ENCODE assay signal across 23 mouse cellular contexts in genomic region chr1:106765771-106766170, GRCm38 (mm10). TPM values are rescaled to one million over a fixed set of nuclear protein-coding genes. Genes with fewer than 3 reads are reported as not detected.
A peak's percentile ranks its signal among the peaks of the same experiment; 100 is the strongest.
DNase-seq lines count a peak whose midpoint lies in the region; ATAC-seq and TF ChIP-seq lines count a peak whose summit lies in the region.
"Had no signal": no experiment of that assay in that cellular context is flagged by ENCODE, and none has a peak within 500 bp of the region (broad histone marks: within the 10 kb centered on the region; RNA-seq: fewer than 3 reads in every experiment).

No protein-coding gene starts in this region.

- no peak overlapping the region for H3K4me3 ChIP-seq in lung, postnatal 0 days (ENCODE audit: low read depth, low read length)
- H3K4me3 ChIP-seq in olfactory bulb, adult 2 months (ENCODE audit: insufficient read depth, low read depth, low read length): no peak overlapping the region
- no peak overlapping the region for H3K4me3 ChIP-seq in midbrain, postnatal 0 days (ENCODE audit: low read depth, low read length)
- H3K4me3 ChIP-seq: embryonic facial prominence, embryonic 15.5 days; erythroblast, embryonic 14.5 days; forebrain, embryonic 12.5 days; heart, adult 2 months; heart, embryonic 15.5 days; hindbrain, embryonic 10.5 days had no signal

- no peaks in the 10 kb centered on the region for H3K9me3 ChIP-seq in lung, postnatal 0 days (ENCODE audit: low read length)
- H3K9me3 ChIP-seq in midbrain, postnatal 0 days (ENCODE audit: low read length): no peaks in the 10 kb centered on the region
- H3K9me3 ChIP-seq: embryonic facial prominence, embryonic 15.5 days; forebrain, embryonic 12.5 days; heart, embryonic 15.5 days; hindbrain, embryonic 10.5 days had no signal

- no peak overlapping the region for H3K27ac ChIP-seq in lung, postnatal 0 days (ENCODE audit: low read length)
- H3K27ac ChIP-seq in olfactory bulb, adult 2 months (ENCODE audit: insufficient read depth, low read depth, low read length): 0 out of 2 replicates have a peak overlapping the region, but pooled peaks have one; percentile 37
- H3K27ac ChIP-seq in midbrain, postnatal 0 days (ENCODE audit: low read depth, low read length): no peak overlapping the region
- H3K27ac ChIP-seq: embryonic facial prominence, embryonic 15.5 days; forebrain, embryonic 12.5 days; heart, adult 2 months; heart, embryonic 15.5 days; hindbrain, embryonic 10.5 days; hindbrain, embryonic 14.5 days had no signal

- DNase-seq in heart, adult 11 months: peak; percentile 66
- no peak for DNase-seq in heart, postnatal 25 days (ENCODE audit: low spot score)
- DNase-seq in lung, postnatal 0 days (ENCODE audit: low spot score): peak; percentile 39
- no peak for DNase-seq in lung, postnatal 4 days
- DNase-seq in NIH3T3 (ENCODE audit: low read depth): peak; percentile 53
- no peak for DNase-seq in midbrain, postnatal 0 days (ENCODE audit: low spot score)
- DNase-seq: adrenal gland, adult 8-10 months; cerebellum, adult 11 months; cerebellum, adult 8-10 months; cerebellum, postnatal 14 days; embryo, embryonic 11 days; gastrocnemius, postnatal 10 days; heart, adult 2 months; heart, postnatal 14 days had no signal

- WGBS in lung, postnatal 0 days: 87% methylated on average over 8 of the region's 8 CpGs
- 65% methylated on average over 8 of the region's 8 CpGs for WGBS in olfactory bulb, adult 2 months
- 96% methylated on average over 8 of the region's 8 CpGs for WGBS in midbrain, postnatal 0 days

- TF ChIP-seq POLR2A in olfactory bulb, adult 2 months (IDR thresholded peaks at IDR 0.05; ENCODE audit: insufficient read depth, low read depth, low read length): no peak

- H3K4me1 ChIP-seq in lung, postnatal 0 days (ENCODE audit: insufficient read depth, low read depth, low read length): no peaks in the 10 kb centered on the region; the same call in 1 of the 2 replicates
- no peaks in the 10 kb centered on the region; the same call in 1 of the 2 replicates for H3K4me1 ChIP-seq in olfactory bulb, adult 2 months (ENCODE audit: control insufficient read depth, insufficient read depth, low read length)
- no peaks in the 10 kb centered on the region for H3K4me1 ChIP-seq in midbrain, postnatal 0 days (ENCODE audit: insufficient read depth, low read length)
- H3K4me1 ChIP-seq: embryonic facial prominence, embryonic 15.5 days; forebrain, embryonic 12.5 days; heart, embryonic 15.5 days; hindbrain, embryonic 10.5 days had no signal

- H3K9ac ChIP-seq in lung, postnatal 0 days (replicated peaks; ENCODE audit: low read depth): no peak overlapping the region
- no peak overlapping the region for H3K9ac ChIP-seq in midbrain, postnatal 0 days (replicated peaks; ENCODE audit: low read length, poor library complexity, severe bottlenecking)
- H3K9ac ChIP-seq: embryonic facial prominence, embryonic 15.5 days; forebrain, embryonic 12.5 days; heart, embryonic 15.5 days; hindbrain, embryonic 14.5 days had no signal

- TF ChIP-seq EP300 in lung, postnatal 0 days (IDR thresholded peaks at IDR 0.05): no peak

- H3K4me2 ChIP-seq in lung, postnatal 0 days (replicated peaks; ENCODE audit: low read depth, low read length): no peak overlapping the region
- H3K4me2 ChIP-seq in midbrain, postnatal 0 days (ENCODE audit: low read depth, low read length, poor library complexity, severe bottlenecking): no peak overlapping the region
- H3K4me2 ChIP-seq: embryonic facial prominence, embryonic 15.5 days; forebrain, embryonic 12.5 days; heart, embryonic 11.5 days; heart, embryonic 15.5 days; hindbrain, embryonic 14.5 days had no signal

- ATAC-seq in lung, postnatal 0 days: no peak; the same call in 1 of the 2 replicates
- ATAC-seq in midbrain, postnatal 0 days (ENCODE audit: low FRiP score): no peak
- ATAC-seq: forebrain, embryonic 16.5 days had no signal

- no peaks in the 10 kb centered on the region for H3K27me3 ChIP-seq in lung, postnatal 0 days (replicated peaks; ENCODE audit: insufficient read depth, low read length)
- no peaks in the 10 kb centered on the region for H3K27me3 ChIP-seq in midbrain, postnatal 0 days (ENCODE audit: insufficient read depth, low read length)
- H3K27me3 ChIP-seq: embryonic facial prominence, embryonic 15.5 days; forebrain, embryonic 12.5 days; heart, embryonic 15.5 days had no signal

- no peak for TF ChIP-seq CTCF in lung, postnatal 0 days (IDR thresholded peaks at IDR 0.05)
- no peak for TF ChIP-seq CTCF in olfactory bulb, adult 2 months (IDR thresholded peaks at IDR 0.05; ENCODE audit: insufficient read depth, low read depth, low read length)
- no peak for TF ChIP-seq CTCF in midbrain, postnatal 0 days (IDR thresholded peaks at IDR 0.05)

- H3K36me3 ChIP-seq in lung, postnatal 0 days (ENCODE audit: insufficient read depth, low read length): peaks cover 8% of the 10 kb centered on the region; the same call in 1 of the 2 replicates
- H3K36me3 ChIP-seq in midbrain, postnatal 0 days (ENCODE audit: insufficient read depth, low read length): peaks cover 25% of the 10 kb centered on the region

- intact Hi-C loops in heart, postnatal 25 days (cut with DNase I): no loop called here

RNA-seq across cellular contexts. Expression of gene Kdsr, which starts 6.2 kb away (rescaled TPM):
- 1 to 10 TPM; 6.1 to 6.9 TPM for total RNA-seq in heart, postnatal 25 days (2021)
- 25.6 and 31.8 TPM in 2 replicates for polyA plus RNA-seq in lung, postnatal 0 days (2015; fragmentation: Nextera tagmentation; extraction: Ambion mirVana)
- polyA plus RNA-seq in olfactory bulb, adult 2 months (2012; ENCODE audit: insufficient read depth, insufficient read length, low replicate concordance, missing spikeins): not detected in 2 replicates
- 10.6 and 14.3 TPM in 2 replicates for total RNA-seq in midbrain, postnatal 0 days (2014; rRNA removed)
- polyA plus RNA-seq in midbrain, postnatal 0 days (2015; fragmentation: Nextera tagmentation; extraction: Ambion mirVana): 17.1 and 18.9 TPM in 2 replicates

RNA-seq across cellular contexts. Expression of gene Vps4b, which starts 30.8 kb away (rescaled TPM):
- total RNA-seq in heart, postnatal 25 days (2021): 10 to 100 TPM; 27.6 to 31.6 TPM
- polyA plus RNA-seq in lung, postnatal 0 days (2015; fragmentation: Nextera tagmentation; extraction: Ambion mirVana): 56.5 and 59.6 TPM in 2 replicates
- polyA plus RNA-seq in olfactory bulb, adult 2 months (2012; ENCODE audit: insufficient read depth, insufficient read length, low replicate concordance, missing spikeins): not detected in 2 replicates
- 20.1 and 23.9 TPM in 2 replicates for total RNA-seq in midbrain, postnatal 0 days (2014; rRNA removed)
- polyA plus RNA-seq in midbrain, postnatal 0 days (2015; fragmentation: Nextera tagmentation; extraction: Ambion mirVana): 23.1 and 23.4 TPM in 2 replicates

RNA-seq across cellular contexts. Expression of gene Bcl2, which starts 51.7 kb away (rescaled TPM):
- 1 to 10 TPM; 3.7 to 4.4 TPM for total RNA-seq in heart, postnatal 25 days (2021)
- polyA plus RNA-seq in lung, postnatal 0 days (2015; fragmentation: Nextera tagmentation; extraction: Ambion mirVana): 5.7 and 7.1 TPM in 2 replicates
- not detected in 2 replicates for polyA plus RNA-seq in olfactory bulb, adult 2 months (2012; ENCODE audit: insufficient read depth, insufficient read length, low replicate concordance, missing spikeins)
- 13.5 and 18.8 TPM in 2 replicates for total RNA-seq in midbrain, postnatal 0 days (2014; rRNA removed)
- polyA plus RNA-seq in midbrain, postnatal 0 days (2015; fragmentation: Nextera tagmentation; extraction: Ambion mirVana): 6.8 and 9.0 TPM in 2 replicates
- polyA plus RNA-seq: erythroblast, embryonic 14.5 days had no signal

Comparison
In these comparisons a context has a peak if more than half of its experiments do, and no peak if none do; other contexts are left out.
1. DNase-seq: peak in heart, adult 11 months (single experiment), lung, postnatal 0 days (single experiment) and NIH3T3 (single experiment); none in heart, postnatal 25 days (single experiment), lung, postnatal 4 days (0 of 2) and midbrain, postnatal 0 days (single experiment).
2. RNA of gene Kdsr, which starts 6.2 kb away (polyA plus RNA-seq): 25.6 to 31.8 TPM in lung, postnatal 0 days and 17.1 to 18.9 TPM in midbrain, postnatal 0 days; not detected in olfactory bulb, adult 2 months; every median in the first group is over 10 times any median in the second.